Mouse (Mus musculus): ENCODE measurements around the gene Atat1. TPM values are rescaled to one million over a fixed set of nuclear protein-coding genes. Genes with fewer than 3 reads are reported as not detected.

Atat1 gene
- polyA plus RNA-seq, 1 experiment from 2014 or later: 4.8 TPM

DNA sequence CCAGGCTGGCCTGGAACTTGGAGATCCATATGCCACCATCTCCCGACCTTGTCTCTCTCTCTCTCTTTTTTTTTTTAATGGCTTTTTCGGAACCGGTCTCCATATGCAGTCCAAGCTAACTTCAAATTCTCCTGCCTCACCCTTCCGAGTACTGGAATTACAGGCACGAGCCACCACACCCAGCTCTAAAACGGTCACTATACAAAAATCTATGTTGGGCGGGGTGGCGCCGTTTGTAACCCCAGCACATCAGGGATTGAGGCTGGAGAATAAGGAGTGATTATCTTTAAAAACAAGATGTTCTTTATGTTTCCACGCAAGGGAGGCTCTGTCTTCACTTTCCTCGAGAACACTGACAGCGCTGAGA is 49.1 kb downstream of the Atat1 start:
- DNase-seq (no peak), ATAC-seq (peak; percentile 27; the same call in 1 of the 2 replicates)
- H3K36me3 ChIP-seq (replicated peaks; ENCODE audit: insufficient read depth, low read length): peaks cover 13% of the 10 kb centered on the region
- H3K4me3 ChIP-seq (ENCODE audit: low read depth, low read length): peak overlapping the region; percentile 91
- peak overlapping the region; percentile 96 for H3K4me2 ChIP-seq (ENCODE audit: low read depth, low read length)
- TF ChIP-seq CTCF (IDR thresholded peaks at IDR 0.05; ENCODE audit: low read depth): no peak
- no peak for TF ChIP-seq EP300 (IDR thresholded peaks at IDR 0.05; ENCODE audit: low read depth)
- H3K4me1 ChIP-seq (ENCODE audit: insufficient read depth): peaks cover 25% of the 10 kb centered on the region
- WGBS (ENCODE audit: insufficient replicate concordance): 4% methylated on average over 12 of the region's 12 CpGs
- H3K27ac ChIP-seq (ENCODE audit: low read depth): no peak overlapping the region; the same call in 1 of the 2 replicates
- H3K9me3 ChIP-seq (ENCODE audit: low read length): no peaks in the 10 kb centered on the region
- peak overlapping the region; percentile 84 for H3K9ac ChIP-seq (replicated peaks)
- H3K27me3 ChIP-seq (ENCODE audit: insufficient read depth, low read length): peaks cover 14% of the 10 kb centered on the region

GRCm38 (mm10) chr17:35859835-35860234 is 50.0 kb downstream of the Atat1 start:
- H3K4me2 ChIP-seq (ENCODE audit: low read depth, low read length): no peak overlapping the region
- H3K27me3 ChIP-seq (ENCODE audit: insufficient read depth, low read length): peaks cover 6% of the 10 kb centered on the region; the same call in 1 of the 2 replicates
- peaks cover 13% of the 10 kb centered on the region for H3K36me3 ChIP-seq (replicated peaks; ENCODE audit: insufficient read depth, low read length)
- no peak overlapping the region for H3K9ac ChIP-seq (replicated peaks)
- DNase-seq: no peak
- H3K27ac ChIP-seq (ENCODE audit: low read depth): no peak overlapping the region
- WGBS (ENCODE audit: insufficient replicate concordance): 65% methylated on average over 2 of the region's 2 CpGs
- no peaks in the 10 kb centered on the region for H3K9me3 ChIP-seq (ENCODE audit: low read length)
- peaks cover 15% of the 10 kb centered on the region for H3K4me1 ChIP-seq (ENCODE audit: insufficient read depth)
- TF ChIP-seq CTCF (IDR thresholded peaks at IDR 0.05; ENCODE audit: low read depth) (no peak), EP300 (IDR thresholded peaks at IDR 0.05; ENCODE audit: low read depth) (no peak)
- no peak for ATAC-seq
- no peak overlapping the region for H3K4me3 ChIP-seq (ENCODE audit: low read depth, low read length)

- no peak for DNase-seq
- peaks cover 15% of the 10 kb centered on the region for H3K4me1 ChIP-seq (ENCODE audit: insufficient read depth)
- TF ChIP-seq CTCF (IDR thresholded peaks at IDR 0.05; ENCODE audit: low read depth) (no peak), EP300 (IDR thresholded peaks at IDR 0.05; ENCODE audit: low read depth) (no peak)
- peaks cover 2% of the 10 kb centered on the region; the same call in 1 of the 2 replicates for H3K27me3 ChIP-seq (ENCODE audit: insufficient read depth, low read length)
- ATAC-seq: no peak
- H3K27ac ChIP-seq (ENCODE audit: low read depth): no peak overlapping the region
- H3K36me3 ChIP-seq (replicated peaks; ENCODE audit: insufficient read depth, low read length): peaks cover 15% of the 10 kb centered on the region
- H3K9ac ChIP-seq (replicated peaks): no peak overlapping the region
- WGBS (ENCODE audit: insufficient replicate concordance): 73% methylated on average over 1 of the region's 1 CpGs
- H3K4me2 ChIP-seq (ENCODE audit: low read depth, low read length): no peak overlapping the region
- no peaks in the 10 kb centered on the region for H3K9me3 ChIP-seq (ENCODE audit: low read length)
- no peak overlapping the region for H3K4me3 ChIP-seq (ENCODE audit: low read depth, low read length)
Measured at GRCm38 (mm10) chr17:35859371-35859770, 50.5 kb downstream of the Atat1 start.

- peak; percentile 21; the same call in 1 of the 2 replicates for TF ChIP-seq CTCF (IDR thresholded peaks at IDR 0.05; ENCODE audit: low read depth)
- peak; percentile 34; the same call in 1 of the 2 replicates for TF ChIP-seq EP300 (IDR thresholded peaks at IDR 0.05; ENCODE audit: low read depth)
- WGBS (ENCODE audit: insufficient replicate concordance): 47% methylated on average over 3 of the region's 3 CpGs
- H3K36me3 ChIP-seq (replicated peaks; ENCODE audit: insufficient read depth, low read length): peaks cover 71% of the 10 kb centered on the region
- no peak for DNase-seq
- no peaks in the 10 kb centered on the region for H3K27me3 ChIP-seq (ENCODE audit: insufficient read depth, low read length)
- H3K9me3 ChIP-seq (ENCODE audit: low read length): no peaks in the 10 kb centered on the region
- no peak overlapping the region for H3K4me2 ChIP-seq (ENCODE audit: low read depth, low read length)
- peak; percentile 68 for ATAC-seq
- no peak overlapping the region for H3K9ac ChIP-seq (replicated peaks)
- H3K27ac ChIP-seq (ENCODE audit: low read depth): peak overlapping the region; percentile 66
- H3K4me3 ChIP-seq (ENCODE audit: low read depth, low read length): no peak overlapping the region
- H3K4me1 ChIP-seq (ENCODE audit: insufficient read depth): peaks cover 4% of the 10 kb centered on the region; the same call in 1 of the 2 replicates
Measured at GRCm38 (mm10) chr17:35850974-35851373, 58.9 kb downstream of the Atat1 start.

DNA sequence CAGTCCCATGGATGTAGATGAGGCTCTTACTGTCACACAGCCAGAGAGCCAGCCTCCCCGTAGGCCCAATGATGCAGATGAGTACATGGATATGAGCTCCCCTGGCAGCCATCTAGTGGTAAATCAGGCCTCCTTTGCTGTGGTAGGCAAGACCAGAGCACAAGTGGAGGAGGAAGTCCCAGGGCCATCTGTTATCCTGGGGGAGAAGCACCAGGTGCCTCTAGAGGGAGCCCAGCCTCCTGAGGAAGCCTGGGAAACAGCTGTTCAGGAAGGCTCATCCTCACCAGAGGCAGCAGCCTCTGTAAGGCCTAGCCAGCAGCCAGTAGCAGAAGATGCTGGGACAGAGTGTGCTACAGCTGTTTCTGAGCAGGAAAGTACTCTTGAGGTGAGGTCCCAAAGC is 61.8 kb downstream of the Atat1 start:
- H3K27ac ChIP-seq (ENCODE audit: low read depth): no peak overlapping the region
- H3K4me2 ChIP-seq (ENCODE audit: low read depth, low read length): no peak overlapping the region
- peaks cover 4% of the 10 kb centered on the region; the same call in 1 of the 2 replicates for H3K4me1 ChIP-seq (ENCODE audit: insufficient read depth)
- H3K9ac ChIP-seq (replicated peaks): no peak overlapping the region
- TF ChIP-seq CTCF (IDR thresholded peaks at IDR 0.05; ENCODE audit: low read depth) (peak; percentile 36), EP300 (IDR thresholded peaks at IDR 0.05; ENCODE audit: low read depth) (no peak)
- 58% methylated on average over 1 of the region's 1 CpGs for WGBS (ENCODE audit: insufficient replicate concordance)
- H3K27me3 ChIP-seq (ENCODE audit: insufficient read depth, low read length): no peaks in the 10 kb centered on the region
- ATAC-seq: no peak
- no peak overlapping the region for H3K4me3 ChIP-seq (ENCODE audit: low read depth, low read length)
- no peaks in the 10 kb centered on the region for H3K9me3 ChIP-seq (ENCODE audit: low read length)
- H3K36me3 ChIP-seq (replicated peaks; ENCODE audit: insufficient read depth, low read length): peaks cover 75% of the 10 kb centered on the region
- DNase-seq: no peak

MicroRNAs encoded within 50 kb of the gene (microRNA counts, 519-probe panel; counts per million panel counts)
- microRNA mmu-miR-1894-3p (not detected), microRNA mmu-miR-1894-5p (not detected)

Small RNAs within 50 kb of the gene (microRNA-seq; reads per million reads assigned to microRNA genes)
- gene Gm28033: 2.8 reads per million
- not detected for gene Mir1894

Other genes starting within 250 kb of the Atat1 start
- gene Vars2, start 242.5 kb downstream of the Atat1 start, polyA plus RNA-seq (2015; fragmentation: Nextera tagmentation; extraction: Ambion mirVana): 4.6 and 5.0 TPM in 2 replicates
- 14.1 and 15.2 TPM in 2 replicates for gene Gtf2h4, start 236.3 kb downstream of the Atat1 start, polyA plus RNA-seq (2015; fragmentation: Nextera tagmentation; extraction: Ambion mirVana)
- 2.2 and 2.3 TPM in 2 replicates for gene Ddr1, start 205.5 kb downstream of the Atat1 start, polyA plus RNA-seq (2015; fragmentation: Nextera tagmentation; extraction: Ambion mirVana)
- 15.4 and 18.6 TPM in 2 replicates for gene Ier3, start 88.4 kb downstream of the Atat1 start, polyA plus RNA-seq (2015; fragmentation: Nextera tagmentation; extraction: Ambion mirVana)
- gene Flot1, start 86.8 kb downstream of the Atat1 start, polyA plus RNA-seq (2015; fragmentation: Nextera tagmentation; extraction: Ambion mirVana): 25.9 and 31.3 TPM in 2 replicates
- 198 and 213 TPM in 2 replicates for gene Tubb5, start 71.8 kb downstream of the Atat1 start, polyA plus RNA-seq (2015; fragmentation: Nextera tagmentation; extraction: Ambion mirVana)
- gene Mdc1, start 68.6 kb downstream of the Atat1 start, polyA plus RNA-seq (2015; fragmentation: Nextera tagmentation; extraction: Ambion mirVana): 2.5 and 3.3 TPM in 2 replicates
- 15.5 and 15.8 TPM in 2 replicates for gene Nrm, start 48.8 kb downstream of the Atat1 start, polyA plus RNA-seq (2015; fragmentation: Nextera tagmentation; extraction: Ambion mirVana)
- gene Ppp1r18, start 44.5 kb downstream of the Atat1 start, polyA plus RNA-seq (2015; fragmentation: Nextera tagmentation; extraction: Ambion mirVana): 14.1 and 15.3 TPM in 2 replicates
- 14.3 and 15.6 TPM in 2 replicates for gene Dhx16, start 30.3 kb downstream of the Atat1 start, polyA plus RNA-seq (2015; fragmentation: Nextera tagmentation; extraction: Ambion mirVana)
- 15.6 and 16.9 TPM in 2 replicates for gene 2310061I04Rik, start 12.6 kb downstream of the Atat1 start, polyA plus RNA-seq (2015; fragmentation: Nextera tagmentation; extraction: Ambion mirVana)
- gene Mrps18b, start 6.3 kb upstream of the Atat1 start, polyA plus RNA-seq (2015; fragmentation: Nextera tagmentation; extraction: Ambion mirVana): 81.2 and 82.4 TPM in 2 replicates
- gene Ppp1r10, start 6.4 kb upstream of the Atat1 start, polyA plus RNA-seq (2015; fragmentation: Nextera tagmentation; extraction: Ambion mirVana): 10.0 and 15.9 TPM in 2 replicates
- 37.8 and 47.7 TPM in 2 replicates for gene Abcf1, start 59.7 kb upstream of the Atat1 start, polyA plus RNA-seq (2015; fragmentation: Nextera tagmentation; extraction: Ambion mirVana)
- 9.5 and 10.8 TPM in 2 replicates for gene Gnl1, start 69.8 kb upstream of the Atat1 start, polyA plus RNA-seq (2015; fragmentation: Nextera tagmentation; extraction: Ambion mirVana)
- 6.1 and 6.3 TPM in 2 replicates for gene Prr3, start 70.2 kb upstream of the Atat1 start, polyA plus RNA-seq (2015; fragmentation: Nextera tagmentation; extraction: Ambion mirVana)
- gene H2-T24, start 110.5 kb upstream of the Atat1 start, polyA plus RNA-seq (2015; fragmentation: Nextera tagmentation; extraction: Ambion mirVana): 4.6 and 5.4 TPM in 2 replicates
- 113 and 120 TPM in 2 replicates for gene H2-T23, start 122.8 kb upstream of the Atat1 start, polyA plus RNA-seq (2015; fragmentation: Nextera tagmentation; extraction: Ambion mirVana)
- 16.2 and 17.1 TPM in 2 replicates for gene H2-T22, start 132.7 kb upstream of the Atat1 start, polyA plus RNA-seq (2015; fragmentation: Nextera tagmentation; extraction: Ambion mirVana)
- gene Gm6034, start 132.9 kb upstream of the Atat1 start, polyA plus RNA-seq (2015; fragmentation: Nextera tagmentation; extraction: Ambion mirVana): not detected in 2 replicates
- gene Gm11127, start 148.3 kb upstream of the Atat1 start, polyA plus RNA-seq (2015; fragmentation: Nextera tagmentation; extraction: Ambion mirVana): 0.12 TPM in 1 of 2 replicates, not detected in the other
- gene Gm19684, start 211.6 kb upstream of the Atat1 start, polyA plus RNA-seq (2015; fragmentation: Nextera tagmentation; extraction: Ambion mirVana): not detected in 2 replicates
- gene Gm7030, start 219.3 kb upstream of the Atat1 start, polyA plus RNA-seq (2015; fragmentation: Nextera tagmentation; extraction: Ambion mirVana): not detected in 2 replicates